Mouse (Mus musculus): ENCODE results near the gene Cabp1. TPM values are rescaled to one million over a fixed set of nuclear protein-coding genes. Genes with fewer than 3 reads are reported as not detected.

The Cabp1 gene
- 1.3 and 2.0 TPM in 2 replicates for polyA plus RNA-seq (2015; fragmentation: Nextera tagmentation; extraction: Ambion mirVana)

GRCm38 (mm10) chr5:115193669-115194625 is at the start of gene Cabp1:
Gene Cabp1, minus strand, starts transcription at chr5:115194381.
- ATAC-seq (ENCODE audit: insufficient number of reproducible peaks, insufficient read depth, low FRiP score, low TSS enrichment, low read depth), result no peak
- peak within 1 kb of the TSS; percentile 60 for H3K4me3 ChIP-seq
- H3K9ac ChIP-seq, result peak within 1 kb of the TSS; percentile 69
- peaks cover 29% of the 10 kb centered on the region for H3K4me1 ChIP-seq
- H3K27me3 ChIP-seq, result peaks cover 78% of the 10 kb centered on the region
- under 1% methylated on average over 100 of the region's 116 CpGs for WGBS
- H3K9me3 ChIP-seq, result no peaks in the 10 kb centered on the region
- no peak within 1 kb of the TSS for H3K27ac ChIP-seq
- H3K36me3 ChIP-seq, result no peaks in the 10 kb centered on the region
- H3K4me2 ChIP-seq, result peak within 1 kb of the TSS; percentile 100

DNA sequence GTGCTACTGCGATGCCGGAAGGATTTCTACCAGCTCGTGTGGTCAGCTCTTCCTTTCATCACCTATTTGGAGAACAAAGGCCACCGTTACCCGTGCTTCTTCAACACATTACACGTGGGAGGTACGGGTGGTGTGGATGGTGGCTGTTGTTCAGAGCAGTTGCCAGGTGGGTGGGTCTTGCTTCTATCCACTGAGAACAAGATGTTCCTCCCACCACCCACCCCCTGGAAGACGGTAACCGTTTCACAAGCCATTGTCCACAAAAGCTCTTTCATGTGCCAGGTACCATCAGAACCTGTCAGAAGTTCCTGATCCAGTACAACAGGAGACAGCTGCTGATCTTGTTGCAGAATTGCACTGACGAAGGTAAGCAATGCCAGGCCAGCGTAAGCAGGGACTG is 46.0 kb upstream of the Cabp1 start:
- H3K36me3 ChIP-seq, result peaks cover 56% of the 10 kb centered on the region
- WGBS, result 85% methylated on average over 11 of the region's 11 CpGs
- ATAC-seq (ENCODE audit: insufficient number of reproducible peaks, insufficient read depth, low FRiP score, low TSS enrichment, low read depth), result no peak

GRCm38 (mm10) chr5:115238729-115239195 is 44.6 kb upstream of the Cabp1 start:
- Histone ChIP-seq H3K27me3 (peaks cover 11% of the 10 kb centered on the region), H3K27ac (no peak overlapping the region), H3K9me3 (no peaks in the 10 kb centered on the region), H3K4me3 (peak overlapping the region; percentile 95), H3K9ac (peak overlapping the region; percentile 85), H3K4me1 (peaks cover 17% of the 10 kb centered on the region), H3K36me3 (peaks cover 42% of the 10 kb centered on the region), H3K4me2 (peak overlapping the region; percentile 83)
- ATAC-seq (ENCODE audit: insufficient number of reproducible peaks, insufficient read depth, low FRiP score, low TSS enrichment, low read depth), result no peak
- WGBS, result 3% methylated on average over 11 of the region's 11 CpGs

More for the DNA sequence above, 46.0 kb upstream of the Cabp1 start:
- H3K9ac ChIP-seq, result no peak overlapping the region
- H3K4me2 ChIP-seq, result no peak overlapping the region
- peaks cover 13% of the 10 kb centered on the region for H3K4me1 ChIP-seq
- H3K27ac ChIP-seq, result no peak overlapping the region
- H3K4me3 ChIP-seq, result no peak overlapping the region; the same call in 1 of the 2 replicates
- no peaks in the 10 kb centered on the region for H3K27me3 ChIP-seq
- H3K9me3 ChIP-seq, result no peaks in the 10 kb centered on the region

GRCm38 (mm10) chr5:115237803-115238728 is 43.9 kb upstream of the Cabp1 start:
- peak overlapping the region; percentile 95 for H3K4me3 ChIP-seq
- H3K27me3 ChIP-seq, result peaks cover 16% of the 10 kb centered on the region
- ATAC-seq (ENCODE audit: insufficient number of reproducible peaks, insufficient read depth, low FRiP score, low TSS enrichment, low read depth), result peak; percentile 76; the same call in 1 of the 2 replicates
- peaks cover 17% of the 10 kb centered on the region for H3K4me1 ChIP-seq
- H3K9ac ChIP-seq, result peak overlapping the region; percentile 85
- peak overlapping the region; percentile 58 for H3K27ac ChIP-seq
- under 1% methylated on average over 88 of the region's 88 CpGs for WGBS
- H3K36me3 ChIP-seq, result peaks cover 35% of the 10 kb centered on the region
- H3K4me2 ChIP-seq, result peak overlapping the region; percentile 83
- no peaks in the 10 kb centered on the region for H3K9me3 ChIP-seq

GRCm38 (mm10) chr5:115235786-115236263 is 41.6 kb upstream of the Cabp1 start, which contains the start of gene Pop5:
Gene Pop5, plus strand, starts transcription at chr5:115235836.
- Histone ChIP-seq H3K27me3 (peaks cover 16% of the 10 kb centered on the region), H3K36me3 (peaks cover 12% of the 10 kb centered on the region), H3K9me3 (no peaks in the 10 kb centered on the region), H3K4me2 (peak within 1 kb of the TSS; percentile 91), H3K27ac (peak within 1 kb of the TSS; percentile 28; the same call in 1 of the 2 replicates), H3K4me1 (peaks cover 22% of the 10 kb centered on the region), H3K4me3 (peak within 1 kb of the TSS; percentile 58), H3K9ac (peak within 1 kb of the TSS; percentile 72)
- 1% methylated on average over 21 of the region's 21 CpGs for WGBS
- no peak for ATAC-seq (ENCODE audit: insufficient number of reproducible peaks, insufficient read depth, low FRiP score, low TSS enrichment, low read depth)

DNA sequence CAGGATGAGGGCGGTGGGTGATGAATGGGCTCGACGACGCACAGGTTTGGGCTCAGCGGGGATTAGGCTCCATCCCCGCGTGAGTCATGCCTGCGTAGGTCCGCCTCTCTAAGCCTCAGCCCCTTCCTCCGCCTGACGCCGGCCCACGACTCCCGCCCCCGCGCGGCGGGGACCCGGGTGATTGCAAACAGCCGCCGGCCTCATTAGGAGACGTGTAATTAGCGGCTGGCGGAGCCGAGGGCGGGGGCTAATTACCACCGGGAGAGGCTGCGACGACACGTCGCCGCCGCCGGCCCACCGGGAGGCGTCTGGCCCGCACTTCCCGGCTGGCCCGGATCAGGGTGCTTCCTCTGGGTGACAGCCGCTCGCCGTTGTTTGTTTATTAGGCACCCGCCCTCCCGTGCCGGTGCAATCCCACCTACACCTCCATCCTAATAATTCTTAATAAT is 41.2 kb upstream of the Cabp1 start:
- peaks cover 22% of the 10 kb centered on the region for H3K4me1 ChIP-seq
- no peaks in the 10 kb centered on the region for H3K9me3 ChIP-seq
- peaks cover 7% of the 10 kb centered on the region for H3K36me3 ChIP-seq
- ATAC-seq (ENCODE audit: insufficient number of reproducible peaks, insufficient read depth, low FRiP score, low TSS enrichment, low read depth), result peak; percentile 49; the same call in 1 of the 2 replicates
- WGBS, result 1% methylated on average over 45 of the region's 45 CpGs
- H3K4me3 ChIP-seq, result peak overlapping the region; percentile 58
- H3K27me3 ChIP-seq, result peaks cover 16% of the 10 kb centered on the region
- peak overlapping the region; percentile 91 for H3K4me2 ChIP-seq
- peak overlapping the region; percentile 28; the same call in 1 of the 2 replicates for H3K27ac ChIP-seq
- peak overlapping the region; percentile 72 for H3K9ac ChIP-seq

GRCm38 (mm10) chr5:115234519-115234918 is 40.3 kb upstream of the Cabp1 start:
- Histone ChIP-seq H3K27ac (no peak overlapping the region), H3K4me3 (no peak overlapping the region), H3K4me2 (peak overlapping the region; percentile 91; the same call in 1 of the 2 replicates), H3K9ac (no peak overlapping the region), H3K4me1 (peaks cover 22% of the 10 kb centered on the region), H3K9me3 (no peaks in the 10 kb centered on the region), H3K27me3 (peaks cover 16% of the 10 kb centered on the region), H3K36me3 (no peaks in the 10 kb centered on the region)
- no peak for ATAC-seq (ENCODE audit: insufficient number of reproducible peaks, insufficient read depth, low FRiP score, low TSS enrichment, low read depth)
- WGBS, result 56% methylated on average over 6 of the region's 6 CpGs

DNA sequence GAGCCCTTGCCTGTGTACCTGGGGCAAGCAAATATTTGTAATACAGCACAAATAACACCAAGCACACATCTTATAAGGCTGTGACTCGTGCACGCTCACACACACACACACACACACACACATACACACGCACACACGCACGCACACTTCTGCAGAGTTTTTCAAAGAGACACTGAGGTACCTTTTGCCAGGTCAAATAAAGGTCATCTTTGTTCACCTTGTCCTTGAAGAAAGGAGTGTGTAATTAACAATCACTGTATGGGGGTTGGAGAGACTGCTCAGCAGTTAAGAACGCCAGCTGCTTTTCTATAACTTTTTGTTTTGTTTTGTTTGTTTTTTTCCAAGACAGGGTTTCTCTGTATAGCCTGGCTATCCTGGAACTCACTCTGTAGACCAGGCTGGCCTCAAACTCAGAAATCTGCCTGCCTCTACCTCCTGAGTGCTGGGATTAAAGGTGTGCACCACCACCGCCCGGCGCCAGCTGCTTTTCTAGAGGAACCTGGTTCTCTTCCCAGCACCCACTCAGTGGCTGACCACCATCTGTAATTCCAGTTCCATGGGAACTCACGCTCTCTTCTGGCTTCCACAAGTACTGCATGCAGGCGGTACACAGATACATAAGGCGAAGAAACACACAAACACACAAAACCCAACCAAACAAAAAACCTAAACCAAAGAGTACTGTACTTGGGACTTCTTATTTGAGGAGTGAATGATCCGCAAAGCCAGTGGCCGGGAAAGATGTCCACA is 39.0 kb upstream of the Cabp1 start:
- H3K27me3 ChIP-seq, result peaks cover 16% of the 10 kb centered on the region

GRCm38 (mm10) chr5:115232516-115232915 is 38.3 kb upstream of the Cabp1 start:
- H3K9me3 ChIP-seq, result no peaks in the 10 kb centered on the region
- 76% methylated on average over 6 of the region's 6 CpGs for WGBS
- no peak overlapping the region for H3K4me2 ChIP-seq
- no peak overlapping the region for H3K27ac ChIP-seq
- H3K4me1 ChIP-seq, result peaks cover 14% of the 10 kb centered on the region
- no peak overlapping the region for H3K9ac ChIP-seq
- H3K4me3 ChIP-seq, result no peak overlapping the region
- no peak for ATAC-seq (ENCODE audit: insufficient number of reproducible peaks, insufficient read depth, low FRiP score, low TSS enrichment, low read depth)
- peaks cover 16% of the 10 kb centered on the region for H3K27me3 ChIP-seq
- no peaks in the 10 kb centered on the region for H3K36me3 ChIP-seq

More for the DNA sequence above, 39.0 kb upstream of the Cabp1 start:
- peaks cover 14% of the 10 kb centered on the region for H3K4me1 ChIP-seq
- no peak overlapping the region for H3K4me3 ChIP-seq
- H3K9me3 ChIP-seq, result no peaks in the 10 kb centered on the region
- H3K36me3 ChIP-seq, result no peaks in the 10 kb centered on the region
- no peak overlapping the region for H3K9ac ChIP-seq
- ATAC-seq (ENCODE audit: insufficient number of reproducible peaks, insufficient read depth, low FRiP score, low TSS enrichment, low read depth), result no peak
- WGBS, result 91% methylated on average over 14 of the region's 14 CpGs
- no peak overlapping the region for H3K27ac ChIP-seq
- no peak overlapping the region for H3K4me2 ChIP-seq

- no peaks in the 10 kb centered on the region for H3K36me3 ChIP-seq
- no peak for ATAC-seq (ENCODE audit: insufficient number of reproducible peaks, insufficient read depth, low FRiP score, low TSS enrichment, low read depth)
- H3K27ac ChIP-seq, result no peak overlapping the region
- H3K4me1 ChIP-seq, result peaks cover 14% of the 10 kb centered on the region
- H3K4me3 ChIP-seq, result no peak overlapping the region
- 31% methylated on average over 16 of the region's 16 CpGs for WGBS
- H3K9me3 ChIP-seq, result no peaks in the 10 kb centered on the region
- no peak overlapping the region for H3K9ac ChIP-seq
- H3K4me2 ChIP-seq, result no peak overlapping the region
- H3K27me3 ChIP-seq, result peaks cover 16% of the 10 kb centered on the region
Observed at GRCm38 (mm10) chr5:115231552-115232120, 37.5 kb upstream of the Cabp1 start.

Measured in embryonic facial prominence, embryonic 13.5 days (tissue).